Mouse (Mus musculus) E14TG2a.4 (cell line): ENCODE measurements around the gene Slc44a3.

Source experiments
- CTCF ChIP-seq: conservative IDR thresholded peaks from 2 replicates; pipeline ENCODE4 v1.5.1; 2014; ENCODE audit warnings: low read length
- NANOG ChIP-seq: IDR thresholded peaks from 2 replicates; pipeline ENCODE4 v1.6.1; 2014; ENCODE audit warnings: borderline replicate concordance, low read length, mixed read lengths
- POU5F1 ChIP-seq: IDR thresholded peaks from 2 replicates; pipeline ENCODE4 v1.6.1; 2014; ENCODE audit warnings: low read length, borderline replicate concordance

DNA sequence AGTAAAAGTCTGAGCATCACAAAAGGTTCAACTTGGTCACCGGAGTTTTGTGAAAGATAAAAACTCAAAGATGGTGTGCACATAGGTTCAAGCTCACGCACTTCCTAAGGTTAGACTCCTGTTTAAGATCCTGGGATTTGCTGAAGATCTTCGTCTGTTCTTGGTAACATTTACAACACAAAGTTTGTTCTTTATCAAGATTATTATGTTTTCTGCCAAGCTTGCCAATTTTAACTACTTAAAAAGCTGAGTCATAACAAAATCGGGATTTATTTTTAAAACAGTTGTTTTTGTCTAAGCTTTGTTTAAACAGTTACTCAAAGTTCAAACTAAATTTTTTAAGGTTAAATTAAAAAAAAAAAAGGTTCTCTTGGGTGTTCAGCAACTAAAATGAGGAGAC, 34.7 kb upstream of the Slc44a3 start:
- TF ChIP-seq CTCF: no peak
- TF ChIP-seq POU5F1: no peak
- no peak for TF ChIP-seq NANOG
